Mouse (Mus musculus) small intestine, adult 2 months (tissue): ENCODE measurements at regions not wholly inside any gene's neighbourhood (a gene's known extent, or its start where the extent isn't known, plus 50 kb on each side); places are given as distances from the start of the nearest gene placed in this dataset.
A peak's percentile ranks its signal among the peaks of the same experiment; 100 is the strongest.

Experiments used
- H3K27ac ChIP-seq: fragments of 200-500 bp; 2 replicates; pipeline ENCODE4 v1.5.1; 2012; ENCODE audit warnings: low read depth, low read length, control low read depth, inconsistent platforms; ENCODE audit not compliant: insufficient read depth
- H3K27me3 ChIP-seq: fragments of 200-500 bp; 2 replicates; pipeline ENCODE4 v1.6.1; 2012; ENCODE audit warnings: mild to moderate bottlenecking, moderate library complexity, low read length, inconsistent platforms; ENCODE audit not compliant: control insufficient read depth, insufficient read depth
- H3K36me3 ChIP-seq: fragments of 200-500 bp; 2 replicates; pipeline ENCODE4 v1.6.1; 2012; ENCODE audit warnings: mild to moderate bottlenecking, low read length, control low read depth, inconsistent platforms; ENCODE audit not compliant: control insufficient read depth, insufficient read depth
- H3K4me1 ChIP-seq: fragments of 200-500 bp; 2 replicates; pipeline ENCODE4 v1.6.1; 2012; ENCODE audit warnings: low read length, inconsistent platforms, mixed read lengths; ENCODE audit not compliant: control insufficient read depth, insufficient read depth, insufficient read length
- H3K4me3 ChIP-seq: fragments of 200-500 bp; 2 replicates; pipeline ENCODE4 v1.5.1; 2012; ENCODE audit warnings: low read depth, mild to moderate bottlenecking, control low read depth, inconsistent platforms, low read length, moderate library complexity
- CTCF ChIP-seq: fragments of 200-500 bp; IDR thresholded peaks from 2 replicates; pipeline ENCODE4 v1.5.1; 2012; ENCODE audit warnings: low read depth, mild to moderate bottlenecking, control low read depth, inconsistent platforms, low read length, moderate library complexity, mixed read lengths; ENCODE audit not compliant: insufficient replicate concordance, insufficient read length; ENCODE audit errors: extremely low read depth
- POLR2A ChIP-seq: fragments of 200-500 bp; IDR thresholded peaks from 2 replicates; pipeline ENCODE4 v1.6.1; 2012; ENCODE audit warnings: low read depth, mild to moderate bottlenecking, control low read depth, inconsistent platforms, low read length, moderate library complexity
- WGBS: fragments of 180-500 bp; shearing (Covaris S2); methylation state at CpG from one replicate; pipeline ENCODE4 v1.1.7; 2018; 5-methylcytosine and 5-hydroxymethylcytosine counted together

GRCm38 (mm10) chr16:84581166-84581565 lies 66.2 kb downstream of the A730009L09Rik start:
- no peak overlapping the region for H3K4me3 ChIP-seq
- TF ChIP-seq CTCF (no peak), POLR2A (no peak)
- no peak overlapping the region for H3K27ac ChIP-seq
- no peaks in the 10 kb centered on the region for H3K4me1 ChIP-seq
- no peaks in the 10 kb centered on the region for H3K36me3 ChIP-seq
- H3K27me3 ChIP-seq = no peaks in the 10 kb centered on the region
- WGBS = 75% methylated on average over 4 of the region's 4 CpGs

- WGBS = 71% methylated on average over 7 of the region's 7 CpGs
These were observed 68.4 kb downstream of the A730009L09Rik start for GRCm38 (mm10) chr16:84583323-84583722.

GRCm38 (mm10) chr16:84583773-84584229 lies 68.9 kb downstream of the A730009L09Rik start:
- Histone ChIP-seq H3K4me3 (peak overlapping the region; percentile 59), H3K27me3 (no peaks in the 10 kb centered on the region), H3K27ac (peak overlapping the region; percentile 97), H3K36me3 (no peaks in the 10 kb centered on the region), H3K4me1 (no peaks in the 10 kb centered on the region)
- 85% methylated on average over 19 of the region's 19 CpGs for WGBS
- TF ChIP-seq CTCF = no peak
- no peak for TF ChIP-seq POLR2A

More at GRCm38 (mm10) chr16:84583323-84583722, 68.4 kb downstream of the A730009L09Rik start:
- peak overlapping the region; percentile 59 for H3K4me3 ChIP-seq
- H3K36me3 ChIP-seq = no peaks in the 10 kb centered on the region
- H3K4me1 ChIP-seq = no peaks in the 10 kb centered on the region
- H3K27me3 ChIP-seq = no peaks in the 10 kb centered on the region
- no peak for TF ChIP-seq CTCF
- TF ChIP-seq POLR2A = no peak
- H3K27ac ChIP-seq = peak overlapping the region; percentile 97

GRCm38 (mm10) chr16:84584724-84585399 lies 69.9 kb downstream of the A730009L09Rik start:
- 79% methylated on average over 14 of the region's 14 CpGs for WGBS
- H3K27ac ChIP-seq = no peak overlapping the region
- no peak overlapping the region for H3K4me3 ChIP-seq
- H3K4me1 ChIP-seq = no peaks in the 10 kb centered on the region
- TF ChIP-seq POLR2A = no peak
- no peak for TF ChIP-seq CTCF
- no peaks in the 10 kb centered on the region for H3K36me3 ChIP-seq
- H3K27me3 ChIP-seq = no peaks in the 10 kb centered on the region

GRCm38 (mm10) chr16:84592978-84593377 lies 78.1 kb downstream of the A730009L09Rik start:
- no peaks in the 10 kb centered on the region for H3K36me3 ChIP-seq
- H3K27ac ChIP-seq = no peak overlapping the region
- H3K27me3 ChIP-seq = no peaks in the 10 kb centered on the region
- H3K4me3 ChIP-seq = no peak overlapping the region
- H3K4me1 ChIP-seq = no peaks in the 10 kb centered on the region
- 52% methylated on average over 2 of the region's 2 CpGs for WGBS
- TF ChIP-seq POLR2A (no peak), CTCF (no peak)

GRCm38 (mm10) chr16:84602969-84603368 lies 88.0 kb downstream of the A730009L09Rik start:
- H3K4me3 ChIP-seq = no peak overlapping the region
- TF ChIP-seq POLR2A = no peak
- no peaks in the 10 kb centered on the region for H3K4me1 ChIP-seq
- 74% methylated on average over 8 of the region's 8 CpGs for WGBS
- H3K27me3 ChIP-seq = no peaks in the 10 kb centered on the region
- H3K27ac ChIP-seq = no peak overlapping the region
- no peaks in the 10 kb centered on the region for H3K36me3 ChIP-seq

GRCm38 (mm10) chr16:84603465-84604205 lies 88.7 kb downstream of the A730009L09Rik start:
- no peaks in the 10 kb centered on the region for H3K4me1 ChIP-seq
- no peak overlapping the region for H3K27ac ChIP-seq
- no peak overlapping the region for H3K4me3 ChIP-seq
- no peaks in the 10 kb centered on the region for H3K27me3 ChIP-seq
- TF ChIP-seq CTCF (no peak), POLR2A (no peak)
- no peaks in the 10 kb centered on the region for H3K36me3 ChIP-seq
- 90% methylated on average over 1 of the region's 1 CpGs for WGBS
